ENCODE assay signal across 30 mouse cellular contexts in genomic region chr13:97986691-97987090, GRCm38 (mm10).
A peak's percentile ranks its signal among the peaks of the same experiment; 100 is the strongest.
DNase-seq lines count a peak whose midpoint lies in the region; ATAC-seq and TF ChIP-seq lines count a peak whose summit lies in the region.
"Had no signal": no experiment of that assay in that cellular context is flagged by ENCODE, and none has a peak within 500 bp of the region (broad histone marks: within the 10 kb centered on the region; RNA-seq: fewer than 3 reads in every experiment).

No protein-coding gene starts in this region.

- no peak overlapping the region for H3K9ac ChIP-seq in midbrain, postnatal 0 days (replicated peaks; ENCODE audit: low read length, poor library complexity, severe bottlenecking)
- H3K9ac ChIP-seq in intestine, postnatal 0 days (ENCODE audit: low read depth, low read length): no peak overlapping the region
- H3K9ac ChIP-seq: embryonic facial prominence, embryonic 13.5 days; forebrain, embryonic 12.5 days; forebrain, embryonic 15.5 days; hindbrain, embryonic 13.5 days; intestine, embryonic 15.5 days had no signal

- ATAC-seq in frontal cortex, adult (ENCODE audit: low TSS enrichment): peak; percentile 27; the same call in 1 of the 2 replicates
- ATAC-seq in midbrain, postnatal 0 days (ENCODE audit: low FRiP score): no peak
- ATAC-seq in intestine, postnatal 0 days: no peak
- ATAC-seq: forebrain, embryonic 15.5 days; hindbrain, embryonic 16.5 days; intestine, embryonic 15.5 days had no signal

- DNase-seq in frontal cortex, postnatal 10 days (ENCODE audit: low spot score in 2 of 2): no peak
- DNase-seq in midbrain, embryonic 10.5 days (ENCODE audit: low spot score): peak; percentile 8
- no peak for DNase-seq in midbrain, postnatal 0 days (ENCODE audit: low spot score)
- peak; percentile 18 for DNase-seq in retina, postnatal 1 day
- no peak for DNase-seq in thymus, postnatal 14 days
- DNase-seq: adrenal gland, adult 2 months; adrenal gland, postnatal 14 days; B cell, adult 2 months; cerebellum, adult 11-12 months; cerebellum, adult 8-10 months; cerebellum, postnatal 10 days; cerebellum, postnatal 36 days; embryo, embryonic 11 days; gastrocnemius, adult 2 months; gastrocnemius, postnatal 14 days; heart, adult 18-20 months; heart, postnatal 36 days had no signal

- no peaks in the 10 kb centered on the region for H3K9me3 ChIP-seq in midbrain, embryonic 10.5 days (replicated peaks)
- H3K9me3 ChIP-seq in midbrain, postnatal 0 days (ENCODE audit: low read length): no peaks in the 10 kb centered on the region
- H3K9me3 ChIP-seq in intestine, postnatal 0 days (ENCODE audit: control insufficient read depth): no peaks in the 10 kb centered on the region
- H3K9me3 ChIP-seq: embryonic facial prominence, embryonic 10.5 days; embryonic facial prominence, embryonic 13.5 days; forebrain, embryonic 12.5 days; forebrain, embryonic 15.5 days; G1E; hindbrain, embryonic 10.5 days; hindbrain, embryonic 13.5 days; intestine, embryonic 15.5 days had no signal

- no peaks in the 10 kb centered on the region for H3K36me3 ChIP-seq in midbrain, embryonic 10.5 days
- H3K36me3 ChIP-seq in midbrain, postnatal 0 days (ENCODE audit: insufficient read depth, low read length): 0 out of 2 replicates have a peak, but pooled peaks cover 2% of the 10 kb centered on the region
- H3K36me3 ChIP-seq in intestine, postnatal 0 days (ENCODE audit: control insufficient read depth, insufficient read depth): peaks cover 2% of the 10 kb centered on the region; the same call in 1 of the 2 replicates
- H3K36me3 ChIP-seq: embryonic facial prominence, embryonic 10.5 days; embryonic facial prominence, embryonic 13.5 days; forebrain, embryonic 12.5 days; forebrain, embryonic 15.5 days; G1E; hindbrain, embryonic 10.5 days; hindbrain, embryonic 13.5 days; intestine, embryonic 15.5 days had no signal

- H3K27ac ChIP-seq in midbrain, embryonic 10.5 days (replicated peaks): no peak overlapping the region
- no peak overlapping the region for H3K27ac ChIP-seq in midbrain, postnatal 0 days (ENCODE audit: low read depth, low read length)
- H3K27ac ChIP-seq in intestine, postnatal 0 days (ENCODE audit: low read depth, low read length): no peak overlapping the region
- H3K27ac ChIP-seq: embryonic facial prominence, embryonic 10.5 days; embryonic facial prominence, embryonic 13.5 days; forebrain, embryonic 12.5 days; forebrain, embryonic 15.5 days; gastrocnemius, adult 2 months; hindbrain, embryonic 10.5 days; hindbrain, embryonic 13.5 days; intestine, embryonic 15.5 days had no signal

- H3K4me1 ChIP-seq in midbrain, embryonic 10.5 days: peaks cover 4% of the 10 kb centered on the region
- no peaks in the 10 kb centered on the region for H3K4me1 ChIP-seq in midbrain, postnatal 0 days (ENCODE audit: insufficient read depth, low read length)
- H3K4me1 ChIP-seq in intestine, postnatal 0 days (replicated peaks; ENCODE audit: control insufficient read depth, insufficient read depth, low read length): no peaks in the 10 kb centered on the region
- H3K4me1 ChIP-seq: intestine, embryonic 15.5 days had no signal

- no peaks in the 10 kb centered on the region for H3K27me3 ChIP-seq in midbrain, embryonic 10.5 days (ENCODE audit: low read depth, poor library complexity, severe bottlenecking)
- no peaks in the 10 kb centered on the region for H3K27me3 ChIP-seq in midbrain, postnatal 0 days (ENCODE audit: insufficient read depth, low read length)
- no peaks in the 10 kb centered on the region for H3K27me3 ChIP-seq in intestine, postnatal 0 days (replicated peaks; ENCODE audit: control insufficient read depth, insufficient read depth, low read length)
- H3K27me3 ChIP-seq: CH12.LX; embryonic facial prominence, embryonic 13.5 days; forebrain, embryonic 12.5 days; forebrain, embryonic 15.5 days; hindbrain, embryonic 13.5 days; intestine, embryonic 15.5 days had no signal

- no peak for TF ChIP-seq CTCF in midbrain, postnatal 0 days (IDR thresholded peaks at IDR 0.05)
- TF ChIP-seq CTCF in intestine, postnatal 0 days (IDR thresholded peaks at IDR 0.05; ENCODE audit: low read depth): no peak

- H3K4me3 ChIP-seq in midbrain, embryonic 10.5 days: no peak overlapping the region
- H3K4me3 ChIP-seq in midbrain, postnatal 0 days (ENCODE audit: low read depth, low read length): no peak overlapping the region
- no peak overlapping the region for H3K4me3 ChIP-seq in intestine, postnatal 0 days (ENCODE audit: low read depth, low read length)
- H3K4me3 ChIP-seq: embryonic facial prominence, embryonic 10.5 days; embryonic facial prominence, embryonic 13.5 days; erythroblast, embryonic 14.5 days; forebrain, embryonic 12.5 days; forebrain, embryonic 15.5 days; gastrocnemius, adult 2 months; hindbrain, embryonic 10.5 days; hindbrain, embryonic 13.5 days; intestine, embryonic 15.5 days had no signal

- no peak overlapping the region for H3K4me2 ChIP-seq in midbrain, postnatal 0 days (ENCODE audit: low read depth, low read length, poor library complexity, severe bottlenecking)
- no peak overlapping the region for H3K4me2 ChIP-seq in intestine, postnatal 0 days (replicated peaks; ENCODE audit: low read depth)
- H3K4me2 ChIP-seq: embryonic facial prominence, embryonic 13.5 days; forebrain, embryonic 12.5 days; forebrain, embryonic 15.5 days; hindbrain, embryonic 13.5 days; intestine, embryonic 15.5 days had no signal

- WGBS in midbrain, embryonic 10.5 days: 90% methylated on average over 6 of the region's 6 CpGs
- WGBS in midbrain, postnatal 0 days: 87% methylated on average over 6 of the region's 6 CpGs
- 91% methylated on average over 6 of the region's 6 CpGs for WGBS in intestine, postnatal 0 days

Comparison
In these comparisons a context has a peak if more than half of its experiments do, and no peak if none do; other contexts are left out.
1. DNase-seq: peak in midbrain, embryonic 10.5 days (single experiment) and retina, postnatal 1 day (single experiment); none in frontal cortex, postnatal 10 days (0 of 2), midbrain, postnatal 0 days (single experiment) and thymus, postnatal 14 days (single experiment).